Mouse (Mus musculus): ENCODE data around the gene Rc3h1.

DNA sequence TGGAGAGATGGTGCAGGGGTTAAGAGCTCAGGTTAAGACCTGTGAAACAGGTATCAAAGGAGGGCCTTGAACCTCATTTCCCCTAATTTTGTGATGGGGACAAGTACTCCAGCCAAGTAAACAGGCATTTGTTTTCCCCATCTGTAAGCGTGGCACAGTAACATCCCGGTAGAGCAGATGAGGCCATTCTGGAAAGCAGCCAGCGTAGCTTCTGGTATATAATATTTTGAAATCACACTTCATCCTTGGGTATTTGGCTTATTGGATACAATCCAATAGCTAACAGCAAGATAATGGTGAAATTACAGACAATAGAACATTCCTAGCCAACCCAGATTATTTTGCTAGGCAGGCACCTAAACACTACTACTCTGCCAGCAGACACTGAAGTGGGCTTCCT, 76.7 kb downstream of the Rc3h1 start:
- TF ChIP-seq CTCF (IDR thresholded peaks at IDR 0.05; ENCODE audit: extremely low read depth, insufficient read depth, insufficient read length, insufficient replicate concordance) = no peak
- TF ChIP-seq POLR2A (IDR thresholded peaks at IDR 0.05; ENCODE audit: low read depth, low read length) = no peak

Measured in spleen, adult 2 months (tissue).